Mouse (Mus musculus) midbrain, embryonic 14.5 days (tissue): ENCODE measurements at regions not wholly inside any gene's neighbourhood (a gene's known extent, or its start where the extent isn't known, plus 50 kb on each side); places are given as distances from the start of the nearest gene placed in this dataset.

Experiments used
- ATAC-seq: fragments of 200-750 bp; cut with Nextera tagmentation; 2 replicates; pipeline ENCODE4 v1.8.0; 2017; ENCODE audit warnings: moderate number of reproducible peaks, moderate library complexity; ENCODE audit not compliant: low FRiP score, low TSS enrichment
- DNase-seq: peaks from one replicate; pipeline ENCODE4 v3.0.0-alpha.2; 2015
- H3K27ac ChIP-seq: fragments of 300-500 bp; sonication (generic); replicated peaks from 2 replicates; pipeline ENCODE4 v1.5.1; 2014; ENCODE audit warnings: mild to moderate bottlenecking, low read depth, low read length, moderate library complexity
- H3K27me3 ChIP-seq: fragments of 300-500 bp; sonication (generic); 2 replicates; pipeline ENCODE4 v1.6.1; 2014; ENCODE audit warnings: low read length, control low read depth, mixed read lengths; ENCODE audit not compliant: control insufficient read depth, insufficient read depth
- H3K36me3 ChIP-seq: fragments of 300-500 bp; sonication (generic); 2 replicates; pipeline ENCODE4 v1.6.1; 2014; ENCODE audit warnings: low read length, control low read depth; ENCODE audit not compliant: control insufficient read depth, insufficient read depth
- H3K4me1 ChIP-seq: fragments of 300-500 bp; sonication (generic); 2 replicates; pipeline ENCODE4 v1.6.1; 2014; ENCODE audit warnings: mild to moderate bottlenecking, antibody characterized with exemption, low read length, control low read depth; ENCODE audit not compliant: control insufficient read depth, insufficient read depth
- H3K4me2 ChIP-seq: fragments of 300-500 bp; sonication (generic); 2 replicates; pipeline ENCODE4 v1.6.1; 2014; ENCODE audit warnings: mild to moderate bottlenecking, low read length, moderate library complexity
- H3K4me3 ChIP-seq: fragments of 300-500 bp; sonication (generic); replicated peaks from 2 replicates; pipeline ENCODE4 v1.5.1; 2014; ENCODE audit warnings: low read depth, low read length
- H3K9ac ChIP-seq: fragments of 300-500 bp; sonication (generic); replicated peaks from 2 replicates; pipeline ENCODE4 v1.6.1; 2014; ENCODE audit warnings: mild to moderate bottlenecking, low read length, moderate library complexity
- H3K9me3 ChIP-seq: fragments of 300-500 bp; sonication (generic); 2 replicates; pipeline ENCODE4 v1.6.1; 2016; ENCODE audit warnings: low read length, control low read depth, mixed read lengths; ENCODE audit not compliant: control insufficient read depth
- WGBS: fragments of 180-500 bp; shearing (Covaris S2); extraction: QIAGEN DNeasy Blood & Tissue Kit; methylation state at CpG from one replicate; pipeline ENCODE4 v1.1.7; 2014; 5-methylcytosine and 5-hydroxymethylcytosine counted together

DNA sequence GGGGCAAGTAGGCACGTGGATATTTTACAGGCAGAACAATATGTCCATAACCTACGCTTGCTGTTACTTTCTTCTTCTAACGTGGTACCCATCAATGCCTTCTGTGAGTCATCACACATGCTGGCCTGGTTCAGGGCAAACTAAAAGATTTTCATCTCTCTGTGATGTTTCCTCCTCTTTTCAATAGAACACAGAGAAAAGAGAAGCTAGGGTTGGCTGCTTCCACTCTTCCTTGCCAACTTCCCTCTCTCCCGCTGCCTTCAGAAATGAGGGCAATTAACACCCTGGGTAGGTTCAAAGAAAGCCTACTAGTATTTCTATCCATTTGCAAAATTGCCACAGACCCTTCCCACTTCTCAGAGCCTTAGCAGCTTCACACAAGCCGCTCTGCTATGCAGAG lies 575.5 kb upstream of the Tle4 start:
- no peak overlapping the region for H3K4me2 ChIP-seq
- no peaks in the 10 kb centered on the region for H3K27me3 ChIP-seq
- DNase-seq, result no peak
- H3K4me1 ChIP-seq, result no peaks in the 10 kb centered on the region
- H3K36me3 ChIP-seq, result no peaks in the 10 kb centered on the region
- ATAC-seq, result no peak
- H3K9ac ChIP-seq, result no peak overlapping the region
- H3K9me3 ChIP-seq, result peaks cover 7% of the 10 kb centered on the region; the same call in 1 of the 2 replicates
- H3K27ac ChIP-seq, result no peak overlapping the region
- WGBS, result 34% methylated on average over 5 of the region's 5 CpGs
- H3K4me3 ChIP-seq, result no peak overlapping the region

DNA sequence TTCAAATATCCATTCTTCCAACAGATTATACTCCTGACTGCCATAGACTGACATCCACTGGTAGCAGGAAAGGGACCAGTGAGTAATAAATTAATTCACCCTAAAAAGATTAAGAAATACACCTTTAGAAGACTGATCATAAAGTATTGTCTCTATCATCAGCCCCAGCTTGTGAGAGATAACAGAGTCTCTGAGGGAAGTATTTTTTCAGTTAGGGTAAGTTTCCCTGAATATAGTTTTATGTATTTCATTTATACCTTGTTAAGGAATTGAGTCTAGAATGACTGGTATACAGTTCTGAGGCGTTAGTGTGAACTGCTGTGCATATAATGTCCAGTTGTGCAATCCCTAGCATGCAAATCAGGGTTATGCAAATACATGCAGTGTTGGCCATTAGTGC lies 569.3 kb upstream of the Tle4 start:
- Histone ChIP-seq H3K4me1 (no peaks in the 10 kb centered on the region), H3K4me2 (no peak overlapping the region), H3K9ac (no peak overlapping the region), H3K36me3 (no peaks in the 10 kb centered on the region), H3K27me3 (no peaks in the 10 kb centered on the region), H3K27ac (no peak overlapping the region), H3K9me3 (peaks cover 7% of the 10 kb centered on the region; the same call in 1 of the 2 replicates), H3K4me3 (no peak overlapping the region)
- ATAC-seq (no peak), DNase-seq (no peak)
- WGBS, result 69% methylated on average over 1 of the region's 1 CpGs

DNA sequence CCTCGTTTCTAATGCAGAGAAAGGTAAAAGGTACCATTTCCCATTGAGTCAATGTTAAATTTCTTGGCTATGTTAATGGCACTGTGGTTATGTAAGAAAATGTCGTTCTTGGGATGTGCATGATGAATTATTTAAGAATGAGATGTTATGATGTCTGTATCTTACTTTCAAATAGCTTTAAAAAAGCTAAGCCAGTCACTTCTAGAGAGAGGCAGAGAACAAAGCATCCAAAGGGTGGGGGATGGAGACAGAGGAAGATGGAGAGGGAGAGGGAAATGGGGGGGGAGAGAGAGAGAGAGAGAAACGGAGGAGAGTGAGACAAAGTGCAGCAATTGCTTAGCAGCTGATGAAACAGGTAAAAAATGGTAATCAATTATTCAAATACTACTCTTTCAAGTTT lies 562.8 kb upstream of the Tle4 start:
- DNase-seq (peak; percentile 50), ATAC-seq (no peak; the same call in 1 of the 2 replicates)
- Histone ChIP-seq H3K9me3 (no peaks in the 10 kb centered on the region), H3K27ac (no peak overlapping the region), H3K4me2 (no peak overlapping the region), H3K36me3 (no peaks in the 10 kb centered on the region), H3K4me3 (no peak overlapping the region), H3K9ac (no peak overlapping the region), H3K4me1 (no peaks in the 10 kb centered on the region), H3K27me3 (no peaks in the 10 kb centered on the region)
- 37% methylated on average over 3 of the region's 3 CpGs for WGBS

DNA sequence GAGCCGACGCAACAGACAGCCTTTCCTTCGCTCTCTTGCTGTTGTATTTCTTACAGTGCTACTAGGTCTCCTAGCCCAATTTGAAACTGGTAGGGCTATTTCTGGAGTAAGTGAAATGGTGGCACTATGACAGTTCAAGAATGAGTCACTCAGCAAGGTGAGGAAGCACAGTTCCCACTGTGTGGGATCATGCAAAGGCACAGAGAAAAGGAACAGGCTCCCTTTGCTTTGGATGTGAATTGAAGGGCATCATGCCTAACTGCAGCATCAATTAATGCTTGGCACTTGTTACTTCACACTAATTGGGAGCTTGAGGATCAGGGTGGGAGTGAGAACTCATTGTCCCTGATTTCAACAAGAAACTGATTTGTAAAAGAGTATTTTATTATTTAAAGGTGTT lies 560.8 kb upstream of the Tle4 start:
- no peaks in the 10 kb centered on the region for H3K36me3 ChIP-seq
- H3K4me3 ChIP-seq, result no peak overlapping the region
- no peak overlapping the region for H3K4me2 ChIP-seq
- no peak overlapping the region for H3K9ac ChIP-seq
- no peaks in the 10 kb centered on the region for H3K9me3 ChIP-seq
- ATAC-seq, result no peak
- 100% methylated on average over 3 of the region's 3 CpGs for WGBS
- no peaks in the 10 kb centered on the region for H3K27me3 ChIP-seq
- H3K4me1 ChIP-seq, result no peaks in the 10 kb centered on the region
- DNase-seq, result no peak
- no peak overlapping the region for H3K27ac ChIP-seq

DNA sequence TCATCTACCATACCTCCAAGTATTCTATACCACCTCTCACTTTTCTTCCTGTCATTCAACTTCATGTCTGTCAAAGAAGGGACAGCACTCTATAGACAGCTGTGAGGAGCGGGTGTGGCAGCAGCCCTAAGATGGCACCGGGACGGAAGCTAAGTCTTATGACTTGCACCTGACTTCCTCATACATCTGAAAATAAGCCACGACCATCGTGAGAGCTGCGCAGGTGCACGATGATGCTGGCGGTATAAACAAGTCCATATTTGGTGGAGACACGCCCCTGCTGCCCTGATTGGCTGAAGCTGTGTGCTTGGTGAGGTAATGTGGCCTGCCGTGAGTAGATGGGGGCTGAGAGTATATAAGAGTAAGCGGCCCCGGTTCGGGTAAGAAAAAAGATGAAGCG lies 560.3 kb upstream of the Tle4 start:
- Histone ChIP-seq H3K9ac (no peak overlapping the region), H3K27ac (no peak overlapping the region), H3K4me3 (no peak overlapping the region), H3K4me1 (no peaks in the 10 kb centered on the region), H3K27me3 (no peaks in the 10 kb centered on the region), H3K4me2 (no peak overlapping the region), H3K9me3 (no peaks in the 10 kb centered on the region), H3K36me3 (no peaks in the 10 kb centered on the region)
- WGBS, result 88% methylated on average over 14 of the region's 14 CpGs
- DNase-seq, result no peak
- no peak for ATAC-seq

DNA sequence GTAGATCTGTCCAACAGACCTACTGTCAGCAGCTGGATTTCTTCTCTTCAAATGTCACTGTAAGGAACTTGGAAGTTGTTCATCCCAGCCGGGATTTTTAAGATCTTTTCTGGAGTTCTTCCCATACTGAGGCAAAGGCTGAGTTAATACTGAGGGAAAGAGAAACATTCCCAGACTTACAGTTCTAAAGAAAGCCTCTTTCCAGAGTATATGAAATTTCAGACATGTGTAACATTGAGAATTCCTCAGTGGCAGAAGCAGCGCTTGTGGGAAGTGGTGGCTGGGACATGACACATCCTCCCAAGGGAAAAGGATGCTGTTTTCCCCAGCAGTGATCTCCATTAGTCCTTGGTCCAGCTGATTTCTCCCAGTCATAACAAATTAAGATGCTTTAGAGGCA lies 556.8 kb upstream of the Tle4 start:
- no peaks in the 10 kb centered on the region for H3K9me3 ChIP-seq
- no peak overlapping the region for H3K4me3 ChIP-seq
- WGBS, result 76% methylated on average over 2 of the region's 2 CpGs
- ATAC-seq (no peak), DNase-seq (no peak)
- H3K27ac ChIP-seq, result no peak overlapping the region
- no peaks in the 10 kb centered on the region for H3K4me1 ChIP-seq
- H3K9ac ChIP-seq, result no peak overlapping the region
- H3K4me2 ChIP-seq, result no peak overlapping the region
- H3K36me3 ChIP-seq, result no peaks in the 10 kb centered on the region
- no peaks in the 10 kb centered on the region for H3K27me3 ChIP-seq

DNA sequence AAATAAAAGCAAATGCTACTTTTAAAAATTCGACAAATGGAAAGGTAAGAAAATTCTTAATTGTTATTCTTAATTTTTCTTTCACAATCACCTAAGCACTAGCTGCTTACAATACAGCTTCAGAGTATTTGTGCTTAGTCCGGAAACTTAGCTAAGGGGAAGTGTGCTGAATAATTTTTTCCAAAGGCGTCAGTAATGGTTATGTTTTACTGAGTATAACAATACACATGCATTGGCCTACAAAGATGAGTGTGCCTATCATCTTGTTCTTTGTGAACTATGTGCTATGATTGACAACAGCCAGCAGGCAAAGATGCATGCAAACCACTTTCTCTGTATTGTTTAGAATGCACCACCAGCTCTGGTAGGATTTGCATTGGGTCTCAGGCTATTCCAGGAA lies 548.5 kb upstream of the Tle4 start:
- no peak overlapping the region for H3K4me3 ChIP-seq
- H3K27me3 ChIP-seq, result no peaks in the 10 kb centered on the region
- no peaks in the 10 kb centered on the region for H3K4me1 ChIP-seq
- H3K27ac ChIP-seq, result no peak overlapping the region
- 88% methylated on average over 3 of the region's 3 CpGs for WGBS
- no peak overlapping the region for H3K4me2 ChIP-seq
- DNase-seq (no peak), ATAC-seq (no peak)
- no peak overlapping the region for H3K9ac ChIP-seq
- no peaks in the 10 kb centered on the region for H3K36me3 ChIP-seq
- H3K9me3 ChIP-seq, result no peaks in the 10 kb centered on the region; the same call in 1 of the 2 replicates

DNA sequence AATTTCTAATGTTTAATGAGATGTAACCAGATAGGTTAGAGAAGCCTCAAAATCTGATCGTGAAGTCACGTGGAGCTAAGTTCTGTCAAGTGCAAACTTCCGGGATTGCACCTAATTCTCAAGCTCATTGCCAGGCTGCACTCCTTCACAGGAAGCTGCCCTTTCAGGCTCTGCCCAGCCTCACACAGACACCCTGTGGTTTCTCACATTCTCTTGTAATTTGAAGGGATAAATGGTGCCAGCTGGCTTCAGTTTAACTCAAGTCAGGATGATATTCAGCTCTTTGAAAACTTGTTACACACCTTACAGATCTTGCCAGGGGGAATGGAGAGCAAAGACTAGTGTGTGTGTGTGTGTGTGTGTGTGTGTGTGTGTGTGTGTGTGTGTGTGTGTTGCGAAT lies 529.3 kb upstream of the Tle4 start:
- Histone ChIP-seq H3K4me2 (no peak overlapping the region), H3K27me3 (no peaks in the 10 kb centered on the region), H3K36me3 (no peaks in the 10 kb centered on the region), H3K4me1 (no peaks in the 10 kb centered on the region), H3K9me3 (no peaks in the 10 kb centered on the region), H3K27ac (no peak overlapping the region), H3K4me3 (no peak overlapping the region), H3K9ac (no peak overlapping the region)
- no peak for ATAC-seq
- no peak for DNase-seq
- WGBS, result 65% methylated on average over 4 of the region's 4 CpGs

DNA sequence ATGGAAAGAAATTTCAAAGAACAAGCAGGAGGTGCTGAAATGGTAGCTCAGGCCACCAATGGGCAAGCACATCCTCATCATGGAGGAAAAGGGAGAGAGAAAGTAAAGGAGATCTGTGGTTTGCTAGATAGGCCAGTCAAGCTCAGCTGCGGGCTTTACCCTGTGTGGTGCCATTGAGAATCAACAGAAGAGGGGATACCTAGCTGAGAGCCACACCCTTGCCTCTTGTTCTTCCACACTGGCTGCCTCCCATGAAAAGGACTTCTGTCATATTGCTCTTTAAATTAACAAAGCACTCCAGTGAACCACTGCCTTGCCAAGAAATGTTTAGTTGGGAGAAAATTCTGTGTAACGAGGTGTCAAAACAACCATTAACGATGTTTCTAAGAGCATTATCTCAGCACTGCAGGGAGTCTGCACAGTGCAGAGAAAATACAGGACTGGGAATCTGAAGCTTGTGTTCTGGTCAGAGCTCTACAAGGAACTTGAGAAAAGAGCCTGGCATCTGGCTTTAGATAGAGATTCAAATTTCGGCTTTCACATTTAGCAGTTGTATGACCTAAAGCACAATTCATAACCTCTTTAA lies 510.7 kb upstream of the Tle4 start:
- Histone ChIP-seq H3K9ac (no peak overlapping the region), H3K27ac (no peak overlapping the region), H3K4me2 (no peak overlapping the region), H3K4me1 (no peaks in the 10 kb centered on the region), H3K9me3 (no peaks in the 10 kb centered on the region), H3K27me3 (no peaks in the 10 kb centered on the region), H3K36me3 (no peaks in the 10 kb centered on the region), H3K4me3 (no peak overlapping the region)
- WGBS, result 36% methylated on average over 4 of the region's 4 CpGs
- ATAC-seq, result no peak
- DNase-seq, result peak; percentile 8
